Comparison of ENCODE assay signal across 18 mouse cellular contexts in genomic region chr8:103788308-103788707, GRCm38 (mm10).
"Had no signal": no experiment of that assay in that cellular context is flagged by ENCODE, and none has a peak within 500 bp of the region (broad histone marks: within the 10 kb centered on the region; RNA-seq: fewer than 3 reads in every experiment).

No protein-coding gene starts in this region.

- H3K4me1 ChIP-seq: midbrain, embryonic 10.5 days; neural tube, embryonic 12.5 days had no signal

- H3K36me3 ChIP-seq: limb, embryonic 13.5 days; midbrain, embryonic 10.5 days; neural tube, embryonic 12.5 days had no signal

- H3K9me3 ChIP-seq: limb, embryonic 13.5 days; midbrain, embryonic 10.5 days; neural tube, embryonic 12.5 days had no signal

- H3K27me3 ChIP-seq: limb, embryonic 13.5 days; neural tube, embryonic 12.5 days had no signal

- H3K27ac ChIP-seq: layer of hippocampus, adult 2 months; limb, embryonic 13.5 days; liver, embryonic 14.5 days; midbrain, embryonic 10.5 days; neural tube, embryonic 12.5 days had no signal

- ATAC-seq: lung, postnatal 0 days had no signal

- H3K4me2 ChIP-seq: limb, embryonic 13.5 days; neural tube, embryonic 12.5 days had no signal

- DNase-seq: kidney, adult 11 months; kidney, postnatal 10 days; kidney, postnatal 4 days; left cerebral cortex, postnatal 4 days; lung, postnatal 4 days; midbrain, embryonic 14.5 days; retina, postnatal 1 day; right cerebral cortex, postnatal 4 days; spleen, adult 18-20 months; thymus, adult 18-20 months; thymus, postnatal 36 days had no signal

- H3K9ac ChIP-seq: limb, embryonic 13.5 days; liver, embryonic 14.5 days; neural tube, embryonic 12.5 days had no signal

- H3K4me3 ChIP-seq: layer of hippocampus, adult 2 months; limb, embryonic 13.5 days; midbrain, embryonic 10.5 days; myocyte; neural tube, embryonic 12.5 days had no signal
